Mouse (Mus musculus) spleen, adult 12 weeks (tissue): Measurements from ENCODE around the gene 4930550C14Rik.
A peak's percentile ranks its signal among the peaks of the same experiment; 100 is the strongest.

ENCODE experiments used
- DNase-seq: peaks from one replicate; pipeline ENCODE4 v3.0.0; 2022; ENCODE audit warnings: low spot score

Gene 4930550C14Rik

DNA sequence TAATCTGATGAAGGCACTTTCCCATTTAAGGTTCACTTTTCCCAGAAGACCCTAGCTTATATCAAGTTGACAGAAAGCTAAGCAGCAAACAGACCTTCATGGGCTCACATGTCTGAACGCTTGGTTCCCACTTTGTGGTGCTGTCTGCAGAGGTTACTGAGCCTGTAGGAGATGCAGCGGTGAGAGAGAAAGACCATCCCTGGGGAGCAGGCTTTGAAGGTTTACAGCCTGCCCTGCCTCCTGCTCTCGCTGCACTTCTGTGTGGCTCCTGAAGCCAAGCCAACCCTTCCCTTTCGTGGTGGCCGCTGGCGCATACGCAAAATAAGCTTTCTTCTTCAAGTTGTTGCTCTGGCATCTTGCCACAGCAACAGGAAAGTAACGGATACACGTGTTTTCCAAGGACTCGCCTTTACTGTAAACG lies at the start of gene 4930550C14Rik:
TSS of gene 4930550C14Rik (plus strand) at position 35 of the 421 bp plus-strand sequence.
- DNase-seq, result no peak

DNA sequence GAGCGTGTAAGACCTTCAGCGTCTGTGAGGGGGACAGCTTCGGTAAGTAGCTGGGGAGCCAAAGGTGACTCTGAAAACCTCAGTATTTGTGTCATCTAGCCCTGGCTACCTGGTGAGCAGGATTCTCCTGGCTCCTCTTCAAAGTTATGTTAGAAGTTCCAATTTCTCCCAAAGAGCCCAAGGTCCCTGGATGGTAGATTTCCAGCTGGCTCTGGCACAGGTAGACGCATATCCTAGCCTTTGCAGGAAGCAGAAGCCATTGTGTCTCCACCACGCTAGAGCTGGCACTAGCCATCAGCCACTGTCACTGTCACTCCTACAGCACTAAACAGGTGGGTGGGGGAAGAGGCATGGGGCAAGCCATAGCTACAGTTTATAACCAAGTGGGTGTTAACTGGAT lies 49.0 kb upstream of the 4930550C14Rik start:
- DNase-seq, result no peak

DNA sequence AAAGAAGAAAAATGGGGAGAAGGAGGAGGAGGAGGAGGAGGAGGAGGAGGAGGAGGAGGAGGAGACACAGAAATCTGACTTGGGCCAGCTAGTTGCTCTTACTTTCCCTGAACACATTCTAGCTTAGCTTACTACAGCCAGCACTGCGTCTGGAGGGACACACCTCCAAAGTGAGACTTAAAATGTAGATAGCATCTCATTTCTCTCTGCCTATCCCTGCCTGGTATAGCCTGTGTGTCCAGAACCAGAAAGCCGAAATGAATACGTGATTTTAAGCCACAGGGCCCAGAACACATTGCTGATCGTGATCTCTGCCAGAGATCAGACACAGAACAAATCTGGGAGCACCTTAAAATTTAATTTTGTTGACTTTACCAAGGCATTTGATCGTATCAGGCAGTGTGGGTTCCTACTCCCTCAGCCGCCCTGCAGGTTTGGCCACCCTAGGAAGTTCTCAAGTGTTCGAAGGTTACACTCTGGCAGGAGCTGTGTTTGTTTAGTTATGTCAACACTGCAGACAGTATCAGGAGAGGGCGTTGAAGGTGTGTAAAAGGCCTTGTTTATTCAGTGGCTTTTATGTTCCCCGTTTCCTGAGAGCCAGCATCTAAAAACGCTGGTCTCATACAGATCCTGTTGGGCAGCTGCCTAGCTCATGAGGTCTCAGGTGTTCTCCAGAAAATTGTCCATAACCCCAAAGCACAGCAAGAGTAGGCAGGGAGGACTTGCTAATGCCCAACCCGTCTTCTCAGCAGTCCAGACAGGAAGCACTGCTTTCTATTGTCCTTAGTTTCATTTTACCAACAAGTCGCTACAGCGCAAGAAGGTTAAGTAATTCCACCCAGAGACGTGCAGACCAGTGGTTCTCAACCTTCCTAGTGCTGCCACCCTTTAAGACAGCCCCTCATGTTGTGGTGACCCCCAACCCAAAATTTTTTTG lies 45.6 kb upstream of the 4930550C14Rik start:
- no peak for DNase-seq

DNA sequence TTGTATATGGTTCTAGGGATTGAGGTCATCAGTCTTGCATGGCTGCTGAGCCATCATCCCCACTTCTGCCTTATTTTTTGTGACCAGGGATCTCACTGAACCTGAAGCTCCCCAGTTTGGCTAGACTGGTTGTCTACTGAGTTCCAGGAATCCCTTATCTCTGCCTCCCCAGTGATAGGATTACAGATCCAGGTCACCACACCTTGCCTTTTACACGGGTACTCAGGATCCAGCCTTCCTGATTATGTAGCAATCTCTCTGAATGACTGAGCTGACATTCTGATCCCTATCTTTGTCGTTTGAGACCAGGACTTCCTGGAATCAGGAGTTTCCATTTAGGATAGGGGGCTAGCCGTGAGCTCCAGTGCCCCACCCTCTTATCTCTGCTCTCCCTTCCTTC lies 30.8 kb upstream of the 4930550C14Rik start:
- no peak for DNase-seq

DNA sequence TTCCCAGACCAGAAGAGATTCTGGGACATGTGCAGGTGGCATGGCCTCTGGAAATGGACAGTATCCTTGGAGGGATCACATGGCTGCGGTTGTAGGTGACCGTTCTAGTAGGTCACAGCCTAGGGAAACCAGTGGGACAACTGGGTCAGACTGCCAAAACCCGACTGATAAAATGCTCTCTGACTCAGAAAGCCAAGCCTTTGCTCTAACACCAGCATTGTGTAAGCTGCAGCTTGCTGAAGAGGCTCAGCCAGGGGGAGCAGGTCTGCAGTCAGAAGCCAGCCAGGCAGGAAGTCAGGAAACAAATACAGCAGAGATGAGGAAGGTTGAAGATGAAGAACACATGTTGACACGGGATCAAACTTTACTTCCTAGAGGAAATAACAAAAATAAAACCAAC lies 26.2 kb upstream of the 4930550C14Rik start:
- no peak for DNase-seq

DNA sequence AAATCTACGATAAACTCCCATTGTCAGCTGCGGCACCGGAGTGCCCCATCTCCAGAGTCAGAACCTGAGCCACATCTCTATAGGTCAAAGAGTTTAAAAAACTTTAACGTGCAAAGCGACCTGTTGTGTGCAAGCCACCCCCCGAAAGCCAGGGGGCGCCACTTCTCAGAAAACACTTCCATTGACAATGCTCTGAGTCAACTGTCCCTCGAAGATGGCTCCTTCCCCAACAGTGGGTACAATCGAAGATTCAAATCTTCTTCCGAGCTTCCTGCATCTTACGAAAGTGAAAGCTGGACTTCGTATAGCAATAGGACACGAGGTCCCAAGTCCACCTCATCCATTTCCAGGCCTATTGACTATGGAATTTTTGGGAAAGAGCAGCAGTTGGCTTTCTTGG lies 25.3 kb upstream of the 4930550C14Rik start:
- DNase-seq, result no peak

DNA sequence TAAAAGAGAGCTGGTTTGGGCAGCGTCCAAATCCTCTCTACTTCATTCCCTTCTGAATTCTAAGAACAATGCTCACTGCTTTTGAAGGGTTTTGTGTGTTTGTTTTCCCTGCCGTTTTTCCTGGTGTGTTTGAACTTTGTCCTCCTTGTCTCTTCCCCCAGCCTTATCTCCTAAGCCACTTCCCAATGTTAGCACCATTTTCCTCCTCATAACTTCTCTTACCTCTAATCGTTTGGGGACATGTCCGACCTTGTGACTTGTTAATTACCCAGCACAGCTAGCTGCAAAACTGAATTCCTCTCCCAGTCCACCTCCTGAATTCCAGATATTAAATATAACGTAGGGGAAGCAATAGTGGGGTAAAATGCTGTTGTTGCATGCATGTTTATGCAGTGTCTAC lies 24.5 kb upstream of the 4930550C14Rik start:
- no peak for DNase-seq

DNA sequence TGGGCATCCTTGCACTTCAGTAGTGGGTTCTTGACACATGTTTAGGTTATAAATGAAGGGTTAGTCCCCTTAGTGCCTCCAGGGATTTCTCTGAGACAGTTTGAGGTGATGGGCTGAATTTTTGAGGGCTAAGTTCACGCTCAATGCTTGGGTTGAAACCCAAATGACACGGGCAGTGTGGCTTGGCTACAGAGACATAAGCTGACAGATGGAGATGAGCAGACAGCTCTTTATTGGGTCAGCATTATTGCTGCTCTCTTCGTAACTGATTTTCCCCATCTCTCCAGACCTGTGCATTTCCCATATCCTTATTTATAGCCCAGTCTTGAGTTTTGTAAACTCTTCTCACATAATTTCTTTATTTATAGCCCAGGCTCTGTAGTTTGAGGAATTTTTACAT lies 24.0 kb upstream of the 4930550C14Rik start:
- DNase-seq, result no peak

DNA sequence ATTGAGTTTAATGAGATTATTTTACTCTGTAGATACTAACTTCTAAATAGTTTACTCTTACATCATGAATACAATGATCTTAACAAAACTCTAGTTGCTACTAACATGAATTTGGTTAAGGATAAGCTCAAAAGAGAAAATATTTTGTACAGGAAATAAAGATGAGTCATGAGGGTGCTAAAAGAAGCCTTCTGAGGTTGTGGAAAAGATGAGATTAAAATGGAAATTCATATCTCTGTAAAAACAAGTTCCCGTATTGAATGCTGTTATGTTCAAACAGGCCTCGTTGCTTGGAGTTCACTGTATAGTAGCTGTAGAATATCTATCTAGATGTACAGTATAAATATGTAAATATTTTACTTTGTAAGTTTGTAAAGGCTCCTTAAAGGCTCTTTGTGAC lies 21.5 kb upstream of the 4930550C14Rik start:
- no peak for DNase-seq

DNA sequence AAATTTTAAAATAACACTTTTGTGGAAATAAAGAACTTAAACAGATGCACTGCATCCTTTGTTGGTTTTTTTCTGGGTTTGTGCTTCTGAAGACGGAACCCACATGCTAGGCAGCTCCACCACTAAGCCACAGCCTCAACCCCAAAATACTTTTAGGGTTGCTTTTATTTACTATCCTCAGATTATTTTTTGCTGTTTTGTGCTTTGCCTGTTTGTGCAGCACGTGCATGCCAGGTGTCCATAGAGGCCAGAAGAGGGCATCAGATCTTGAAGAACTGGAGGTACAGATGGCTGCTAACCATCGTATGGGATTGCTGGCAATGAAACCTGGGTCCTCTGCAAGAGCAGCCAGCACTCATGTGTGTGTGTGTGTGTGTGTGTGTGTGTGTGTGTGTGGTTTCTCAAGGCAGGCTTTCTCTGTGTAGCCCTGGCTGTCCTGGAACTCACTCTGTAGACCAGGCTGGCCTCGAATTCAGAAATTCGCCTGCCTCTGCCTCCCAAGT lies 21.0 kb upstream of the 4930550C14Rik start:
- no peak for DNase-seq

DNA sequence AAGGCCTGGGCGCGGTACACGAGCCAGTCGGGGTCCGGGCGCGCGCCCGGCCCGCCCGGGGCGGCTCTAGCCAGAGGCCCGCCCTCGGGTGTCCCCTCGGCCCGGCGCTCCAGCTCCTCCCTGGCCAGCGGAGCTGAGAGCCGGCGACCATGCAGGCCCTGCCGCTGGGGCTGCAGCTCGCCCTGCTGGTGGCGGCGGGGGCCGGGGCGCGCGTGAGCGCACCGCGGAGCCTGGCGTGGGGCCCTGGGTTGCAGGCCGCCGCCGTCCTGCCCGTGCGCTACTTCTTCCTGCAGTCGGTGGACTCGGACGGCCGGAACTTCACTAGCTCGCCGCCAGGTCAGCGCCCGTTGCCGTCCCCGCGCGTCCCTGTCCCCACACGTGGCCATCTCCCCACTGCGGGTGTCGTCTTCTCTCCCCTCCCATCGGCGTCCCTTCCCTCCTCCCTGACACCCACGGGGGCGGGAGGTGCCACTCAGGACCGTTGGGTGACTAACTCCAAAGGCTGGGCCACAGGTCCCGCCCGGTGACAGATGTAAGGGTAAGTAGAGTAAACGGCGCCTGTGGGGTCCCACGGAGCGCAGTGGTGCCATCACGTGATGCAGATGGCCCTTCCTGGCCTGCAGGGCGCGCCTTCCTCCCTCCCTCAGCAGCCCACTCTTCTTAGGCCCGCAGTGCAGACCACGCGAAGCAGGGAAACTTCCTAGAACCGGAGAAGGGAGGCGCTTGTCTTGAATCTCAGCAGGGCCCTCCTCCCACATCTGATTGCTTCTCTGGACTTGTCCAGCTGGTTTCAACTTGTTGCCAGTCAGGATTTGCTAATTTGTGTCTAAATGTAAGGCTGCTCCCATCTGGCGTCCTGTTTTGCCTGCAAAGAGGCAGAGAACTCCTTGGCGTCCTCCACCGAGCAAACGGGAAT lies 17.9 kb upstream of the 4930550C14Rik start, which contains the start of gene Kdelc2:
TSS of gene Kdelc2 (plus strand) at position 75 of the 916 bp plus-strand sequence.
- no peak for DNase-seq

DNA sequence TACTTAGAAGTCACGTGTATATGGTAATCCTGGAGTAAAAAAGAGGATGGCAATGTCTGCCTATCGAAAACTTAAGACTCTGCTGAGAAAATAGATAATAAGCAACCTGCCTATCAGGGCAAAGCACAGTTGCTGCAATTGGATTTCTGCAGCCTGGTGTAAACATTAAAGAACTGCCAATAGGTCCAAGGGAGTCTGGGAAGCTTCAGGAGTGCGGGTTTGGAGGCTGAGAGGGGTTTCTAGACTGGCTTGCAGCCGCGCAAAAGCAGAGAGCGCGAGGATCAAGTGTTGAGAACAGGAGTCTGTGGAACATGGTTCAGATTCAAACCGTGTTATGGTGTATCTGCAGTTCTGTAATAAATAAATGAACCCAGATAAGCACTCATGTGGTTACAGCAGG lies 17.3 kb upstream of the 4930550C14Rik start:
- no peak for DNase-seq

DNA sequence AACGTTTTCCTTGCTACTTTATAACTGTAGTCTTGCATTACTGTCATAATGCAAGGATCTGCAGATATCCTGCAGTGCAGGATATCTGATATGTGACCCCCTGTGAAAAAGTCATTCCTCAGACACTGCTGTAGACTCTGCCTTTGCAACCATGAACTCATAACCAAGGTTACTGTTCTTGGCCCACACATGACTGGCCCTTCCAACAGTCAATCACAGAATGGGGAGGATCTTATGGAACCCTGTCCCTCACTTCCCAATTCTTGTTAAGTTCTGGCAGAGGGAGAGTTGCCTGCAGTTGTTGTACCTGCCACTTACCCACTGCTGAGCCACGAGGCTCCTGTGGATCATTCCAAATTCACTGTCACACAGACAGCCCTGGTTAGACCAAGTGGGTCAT lies 14.7 kb upstream of the 4930550C14Rik start:
- DNase-seq, result no peak

DNA sequence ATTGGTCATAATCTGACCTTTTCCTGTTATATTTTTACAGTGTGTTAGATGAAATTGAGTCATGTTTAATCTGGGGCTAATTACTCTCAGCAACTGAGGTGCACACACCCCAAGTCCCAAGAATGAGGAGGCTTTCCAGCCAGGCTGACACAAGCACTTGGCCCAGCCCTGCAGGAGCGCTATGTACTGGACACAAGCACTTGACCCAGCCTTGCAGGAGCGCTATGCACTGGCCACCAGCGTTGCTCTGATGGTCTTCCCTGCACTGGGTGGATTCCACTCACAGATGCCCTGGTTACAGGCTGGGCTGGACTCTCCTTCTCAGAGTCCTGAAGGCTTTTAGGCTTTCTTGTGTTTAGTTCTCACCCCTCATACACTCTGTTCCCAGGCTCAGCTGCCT lies 13.0 kb upstream of the 4930550C14Rik start:
- DNase-seq, result no peak

DNA sequence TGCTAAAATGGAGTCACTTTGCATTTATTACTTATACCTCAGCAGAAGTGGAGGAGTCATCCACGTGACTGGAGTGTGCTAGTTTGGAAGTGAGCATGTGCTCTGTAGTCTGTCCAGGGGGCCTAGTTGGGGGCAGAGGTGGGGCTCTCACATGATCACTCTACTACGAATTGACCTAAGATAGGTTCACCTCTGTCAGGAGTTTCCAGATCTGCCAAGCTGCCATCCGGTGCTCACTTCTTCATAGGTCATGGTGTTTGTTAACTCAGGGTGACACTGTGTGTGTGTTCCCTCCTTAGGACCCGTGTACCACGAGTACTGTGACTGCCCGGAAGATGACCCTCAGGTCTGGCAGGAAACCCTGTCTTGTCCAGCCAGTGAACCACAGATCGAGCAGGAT lies 12.0 kb upstream of the 4930550C14Rik start:
- no peak for DNase-seq

DNA sequence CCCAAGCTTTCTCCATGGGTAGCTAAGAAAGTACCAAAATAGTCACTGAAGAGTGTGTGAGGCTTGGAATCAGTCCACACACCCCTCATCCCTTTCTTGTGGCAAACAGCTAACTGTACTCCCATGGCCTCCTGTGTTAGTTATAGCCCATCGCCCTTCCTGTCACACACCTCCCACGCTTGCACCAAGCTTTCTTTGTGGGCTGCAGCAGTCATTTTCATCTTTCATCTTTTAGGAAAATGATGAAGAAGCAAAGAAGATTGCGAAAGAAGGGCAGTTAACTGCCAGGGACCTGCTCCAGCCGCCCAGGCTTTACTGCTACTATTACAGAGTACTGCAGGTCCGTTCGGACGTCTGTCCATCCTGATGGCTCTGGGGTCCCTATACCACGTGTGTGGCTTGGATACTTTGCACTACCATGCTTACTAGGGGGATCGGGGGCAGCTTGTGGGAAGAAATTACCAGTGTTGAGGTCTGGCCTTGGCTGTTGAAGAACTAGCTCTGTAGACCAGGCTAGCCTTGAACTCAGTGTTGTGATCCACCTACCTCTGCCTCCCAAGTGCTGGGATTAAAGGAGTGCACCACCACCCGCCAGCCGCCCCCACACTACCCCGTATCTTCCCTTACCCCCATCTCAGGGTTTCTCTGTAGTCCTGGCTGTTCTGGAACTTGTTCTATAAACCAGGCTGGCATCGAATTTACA lies 4.3 kb upstream of the 4930550C14Rik start:
- no peak for DNase-seq

DNA sequence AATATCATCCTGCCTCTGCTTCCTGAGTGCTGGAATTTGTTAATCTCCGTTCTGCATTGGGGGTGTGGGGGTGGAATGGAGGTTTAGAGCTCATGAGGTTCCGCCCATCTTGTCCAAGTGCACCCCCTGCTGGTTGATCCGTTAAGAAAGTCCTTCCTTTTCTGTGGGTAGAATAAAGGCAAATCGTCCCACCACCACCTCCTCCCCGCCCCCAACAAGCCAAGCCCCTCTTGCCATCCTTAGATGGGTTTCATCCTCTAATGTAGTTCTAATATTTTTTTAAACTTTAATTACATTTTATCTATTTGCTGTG lies 3.8 kb upstream of the 4930550C14Rik start:
- DNase-seq, result peak; percentile 33

DNA sequence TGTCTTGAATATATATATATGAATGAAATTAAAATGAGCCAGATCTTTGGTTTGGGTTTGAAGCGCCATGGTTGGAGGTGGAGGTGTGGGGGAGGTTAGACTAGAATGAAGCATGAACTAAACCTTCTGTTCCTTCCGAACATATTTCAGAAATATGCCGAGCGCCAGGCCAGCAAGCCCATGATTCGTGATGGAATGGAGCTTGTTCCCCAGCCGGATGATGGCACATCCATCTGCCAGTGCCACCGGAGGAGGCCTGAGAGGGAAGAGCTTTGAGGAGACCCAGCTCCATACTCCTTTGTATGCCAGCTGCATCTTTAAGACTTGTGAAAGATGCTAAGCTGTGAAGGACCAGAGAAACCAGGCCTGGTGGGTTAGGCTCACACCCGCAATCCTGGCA lies 2.6 kb upstream of the 4930550C14Rik start:
- no peak for DNase-seq

DNA sequence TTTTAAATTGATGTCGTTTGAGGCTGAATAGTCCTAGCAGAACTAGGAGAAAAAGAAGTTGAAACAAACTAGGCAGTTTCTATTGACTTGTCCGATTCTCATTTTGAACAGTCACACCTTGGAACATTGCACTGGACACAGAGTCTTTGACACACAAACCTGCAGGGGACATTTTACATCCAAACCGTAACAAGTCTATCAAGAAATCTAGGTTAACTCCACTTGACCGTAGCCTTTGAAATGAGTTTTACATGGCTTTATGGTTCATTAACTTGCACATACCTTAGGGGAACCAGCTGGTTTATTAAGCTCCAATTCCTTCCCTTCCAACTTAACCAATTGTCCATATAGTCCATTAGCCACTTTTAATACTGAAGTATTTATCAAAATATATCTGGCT lies 1.4 kb upstream of the 4930550C14Rik start:
- no peak for DNase-seq

DNA sequence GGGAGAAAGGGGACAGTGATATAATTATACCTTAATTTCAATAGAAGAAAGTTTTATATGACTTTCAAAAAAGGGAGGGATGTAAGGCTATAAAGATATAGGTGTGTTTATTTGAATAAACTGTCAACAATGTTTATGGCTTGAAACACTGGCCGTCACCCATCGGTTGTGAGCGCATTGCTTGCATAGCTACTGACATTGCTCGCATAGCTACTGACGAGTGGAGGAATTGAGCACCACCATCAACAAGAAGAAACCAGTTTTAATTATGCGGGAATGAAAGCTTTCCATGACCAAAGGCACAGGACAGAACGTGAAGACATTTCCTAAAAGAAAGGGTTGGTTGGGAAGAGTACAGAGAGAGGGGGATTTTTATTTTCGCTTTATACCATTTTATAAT lies 979 bp upstream of the 4930550C14Rik start:
- DNase-seq, result no peak

DNA sequence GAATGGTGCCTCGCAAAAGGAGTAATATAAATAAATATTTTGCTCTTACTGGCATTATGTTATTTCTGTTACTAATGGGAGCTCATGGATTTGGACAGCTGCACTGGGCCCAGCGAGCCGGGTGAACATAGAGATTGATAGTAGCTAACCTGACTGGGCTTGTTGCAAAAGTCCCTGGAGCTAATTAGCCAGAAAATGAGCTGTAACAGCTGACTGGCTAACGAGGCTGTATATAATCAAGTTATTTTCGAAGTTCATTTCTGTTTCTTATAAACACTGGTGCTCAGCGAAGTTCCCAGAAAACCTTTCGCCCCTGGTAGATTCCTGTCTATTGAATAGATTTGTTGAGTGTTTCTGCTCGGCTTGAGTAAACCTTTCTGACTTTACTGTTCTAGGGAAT lies 866 bp downstream of the 4930550C14Rik start:
- DNase-seq, result no peak
